Mouse (Mus musculus): ENCODE data around the gene Gm26727. TPM values are rescaled to one million over a fixed set of nuclear protein-coding genes. Genes with fewer than 3 reads are reported as not detected.
"Not testable (repeated sequence)": the region's sequence is repeated elsewhere in the genome, so short reads cannot be mapped to it uniquely, and the experiment has no call there.

Gene Gm26727
- not detected for polyA plus RNA-seq (2021)

DNA sequence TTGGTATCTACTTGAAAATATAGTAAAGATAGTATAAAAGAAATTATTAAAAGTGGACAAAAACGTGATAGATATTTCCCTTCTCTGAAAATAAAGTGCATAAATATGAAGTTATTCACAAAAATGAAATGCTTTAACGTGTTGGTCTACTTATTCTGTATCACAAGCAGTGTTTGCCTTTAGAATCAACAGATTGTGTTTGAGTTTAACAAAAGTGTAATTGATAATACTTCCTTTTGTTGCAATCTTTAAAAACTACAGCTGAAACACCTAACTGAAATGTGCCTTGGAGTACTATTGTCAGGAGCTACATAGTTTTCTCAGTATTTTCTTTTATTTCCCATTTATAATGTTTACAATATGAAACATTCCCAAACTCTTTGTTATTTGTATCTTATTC lies at the start of gene Gm26727:
Gene Gm26727 (minus strand): TSS at position 101 of the 400 bp plus-strand sequence.
- no peak for TF ChIP-seq CTCF (IDR thresholded peaks at IDR 0.05)
- ChIA-PET CTCF (interaction anchor here (2.5 kb wide), 1 partner anchor 14 kb away, joined by 7 read pairs; no protein-coding TSS in a partner anchor), POLR2A (no interaction called here)
- no peak for ATAC-seq
- H3K27me3 ChIP-seq, result peaks cover 4% of the 10 kb centered on the region
- in situ Hi-C loops (cut with MboI; ENCODE audit: low pct_unique_long_range_greater_than_20kb), result no loop called here
- no peak for DNase-seq (ENCODE audit: low read depth, low spot score)

- no peak for TF ChIP-seq CTCF (IDR thresholded peaks at IDR 0.05)
- ChIA-PET CTCF (no interaction called here), POLR2A (no interaction called here)
- in situ Hi-C loops (cut with MboI; ENCODE audit: low pct_unique_long_range_greater_than_20kb), result no loop called here
- ATAC-seq (no peak), DNase-seq (ENCODE audit: low read depth, low spot score) (no peak)
- H3K27me3 ChIP-seq, result peaks cover 50% of the 10 kb centered on the region
Measured at GRCm38 (mm10) chr2:67481051-67481450, 48.1 kb upstream of the Gm26727 start.

- H3K27me3 ChIP-seq, result peaks cover 44% of the 10 kb centered on the region
- ATAC-seq (peak; percentile 60), DNase-seq (ENCODE audit: low read depth, low spot score) (peak; percentile 4)
- ChIA-PET CTCF (interaction anchor here (1.1 to 2.4 kb wide), 3 partner anchors 9 to 515 kb away, joined by 4 to 10 read pairs (median 5); partner anchors contain the start of gene Xirp2), POLR2A (no interaction called here)
- in situ Hi-C loops (cut with MboI; ENCODE audit: low pct_unique_long_range_greater_than_20kb), result loop anchor here (5.0 kb wide), 1 partner anchor 510 kb away; no protein-coding TSS in a partner anchor
- TF ChIP-seq CTCF (IDR thresholded peaks at IDR 0.05), result peak; percentile 61
Measured at GRCm38 (mm10) chr2:67477753-67478152, 44.8 kb upstream of the Gm26727 start.

DNA sequence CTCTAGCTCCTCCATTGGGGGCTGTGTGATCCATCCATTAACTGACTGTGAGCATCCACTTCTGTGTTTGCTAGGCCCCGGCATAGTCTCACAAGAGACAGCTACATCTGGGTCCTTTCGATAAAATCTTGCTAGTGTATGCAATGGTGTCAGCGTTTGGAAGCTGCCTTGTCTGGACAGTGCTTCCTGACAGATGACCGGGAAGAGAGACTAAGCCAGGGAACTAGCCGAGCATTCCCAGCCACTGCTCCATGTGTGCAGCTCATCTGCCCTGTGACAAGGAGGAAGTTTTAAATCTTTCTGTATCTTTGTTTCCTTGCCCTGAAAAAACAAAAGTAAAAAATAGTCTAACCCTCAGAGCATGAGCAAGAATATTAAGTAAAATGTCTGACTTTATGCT lies 37.0 kb upstream of the Gm26727 start:
- DNase-seq (ENCODE audit: low read depth, low spot score); POLR2A ChIA-PET; in situ Hi-C loops (cut with MboI; ENCODE audit: low pct_unique_long_range_greater_than_20kb); CTCF ChIA-PET; ATAC-seq: not testable (repeated sequence)
- H3K27me3 ChIP-seq, result peaks cover 25% of the 10 kb centered on the region

DNA sequence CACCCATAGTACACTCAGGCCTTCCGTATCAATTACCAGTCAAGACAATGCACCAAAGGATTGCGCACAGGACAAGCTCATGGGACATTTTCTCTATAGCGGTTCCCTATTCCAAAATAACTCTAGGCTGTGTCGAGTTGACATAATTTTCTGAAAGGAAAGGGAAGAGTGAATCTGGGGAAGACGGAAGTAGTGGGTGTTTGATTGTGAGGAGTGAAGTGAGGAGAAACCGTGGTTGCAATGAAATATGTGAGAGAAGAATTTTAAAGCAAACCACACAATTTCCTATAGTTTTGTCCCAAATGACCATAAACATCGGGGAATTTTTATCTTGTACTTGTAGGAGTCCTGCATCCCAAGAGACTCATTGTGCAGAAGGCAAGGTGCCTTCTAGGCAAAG lies 34.1 kb upstream of the Gm26727 start:
- POLR2A ChIA-PET, result no interaction called here
- CTCF ChIA-PET, result no interaction called here
- in situ Hi-C loops (cut with MboI; ENCODE audit: low pct_unique_long_range_greater_than_20kb), result no loop called here

GRCm38 (mm10) chr2:67460857-67461256 lies 27.9 kb upstream of the Gm26727 start:
- TF ChIP-seq CTCF (IDR thresholded peaks at IDR 0.05), result no peak
- in situ Hi-C loops (cut with MboI; ENCODE audit: low pct_unique_long_range_greater_than_20kb), result no loop called here
- DNase-seq (ENCODE audit: low read depth, low spot score) (no peak), ATAC-seq (no peak)
- ChIA-PET CTCF (no interaction called here), POLR2A (no interaction called here)
- peaks cover 30% of the 10 kb centered on the region for H3K27me3 ChIP-seq

More for the DNA sequence above, 34.1 kb upstream of the Gm26727 start:
- ATAC-seq, result no peak
- no peak for DNase-seq (ENCODE audit: low read depth, low spot score)
- no peak for TF ChIP-seq CTCF (IDR thresholded peaks at IDR 0.05)
- peaks cover 33% of the 10 kb centered on the region for H3K27me3 ChIP-seq

GRCm38 (mm10) chr2:67447206-67447605 lies 14.2 kb upstream of the Gm26727 start:
- ChIA-PET POLR2A (no interaction called here), CTCF (interaction anchor here (1.8 kb wide), 1 partner anchor 15 kb away, joined by 7 read pairs; the partner anchor contains the start of gene Gm26727)
- no peak for TF ChIP-seq CTCF (IDR thresholded peaks at IDR 0.05)
- H3K27me3 ChIP-seq, result peaks cover 24% of the 10 kb centered on the region
- no peak for DNase-seq (ENCODE audit: low read depth, low spot score)
- in situ Hi-C loops (cut with MboI; ENCODE audit: low pct_unique_long_range_greater_than_20kb), result no loop called here
- no peak for ATAC-seq

GRCm38 (mm10) chr2:67446772-67447171 lies 13.8 kb upstream of the Gm26727 start:
- in situ Hi-C loops (cut with MboI; ENCODE audit: low pct_unique_long_range_greater_than_20kb), result no loop called here
- ChIA-PET CTCF (interaction anchor here (1.8 kb wide), 1 partner anchor 14 kb away, joined by 7 read pairs; the partner anchor contains the start of gene Gm26727), POLR2A (no interaction called here)
- TF ChIP-seq CTCF (IDR thresholded peaks at IDR 0.05), result no peak
- no peak for ATAC-seq
- DNase-seq (ENCODE audit: low read depth, low spot score), result no peak
- peaks cover 19% of the 10 kb centered on the region for H3K27me3 ChIP-seq

- TF ChIP-seq CTCF (IDR thresholded peaks at IDR 0.05), result no peak
- CTCF ChIA-PET, result interaction anchor here (2.0 kb wide), 1 partner anchor 32 kb away, joined by 4 read pairs; no protein-coding TSS in a partner anchor
- ATAC-seq (no peak), DNase-seq (ENCODE audit: low read depth, low spot score) (no peak)
- POLR2A ChIA-PET, result no interaction called here
- in situ Hi-C loops (cut with MboI; ENCODE audit: low pct_unique_long_range_greater_than_20kb), result no loop called here
- peaks cover 18% of the 10 kb centered on the region for H3K27me3 ChIP-seq
Measured at GRCm38 (mm10) chr2:67445780-67446179, 12.8 kb upstream of the Gm26727 start, which contains the start of gene Xirp2. Xirp2 (plus strand) TSS chr2:67446002.

- no peak for TF ChIP-seq CTCF (IDR thresholded peaks at IDR 0.05)
- ATAC-seq (no peak), DNase-seq (ENCODE audit: low read depth, low spot score) (no peak)
- ChIA-PET POLR2A (no interaction called here), CTCF (no interaction called here)
- peaks cover 13% of the 10 kb centered on the region for H3K27me3 ChIP-seq
- in situ Hi-C loops (cut with MboI; ENCODE audit: low pct_unique_long_range_greater_than_20kb), result no loop called here
Measured at GRCm38 (mm10) chr2:67438309-67438708, 5.3 kb upstream of the Gm26727 start.

DNA sequence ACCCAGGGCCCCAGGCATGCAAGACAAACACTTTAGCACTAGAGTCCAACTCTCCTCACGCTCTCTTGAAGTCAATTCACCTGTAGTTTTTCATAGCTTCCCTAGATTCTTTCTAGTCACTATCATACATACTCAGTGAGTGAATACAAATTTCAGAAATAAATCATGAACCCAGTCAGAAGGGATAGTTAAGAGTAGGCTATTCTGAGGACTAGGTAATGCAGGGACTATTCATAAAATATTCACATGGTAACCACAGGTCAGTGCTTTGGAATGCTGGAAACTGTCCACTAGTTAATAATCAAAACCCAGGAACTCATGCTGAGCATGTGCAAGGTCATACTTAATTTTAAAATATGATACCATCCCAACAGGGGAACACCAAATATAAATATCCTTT lies 10.2 kb downstream of the Gm26727 start:
- ChIA-PET POLR2A (no interaction called here), CTCF (no interaction called here)
- no peak for TF ChIP-seq CTCF (IDR thresholded peaks at IDR 0.05)
- no peaks in the 10 kb centered on the region for H3K27me3 ChIP-seq
- ATAC-seq (peak; percentile 91), DNase-seq (ENCODE audit: low read depth, low spot score) (peak; percentile 19)
- in situ Hi-C loops (cut with MboI; ENCODE audit: low pct_unique_long_range_greater_than_20kb), result no loop called here

GRCm38 (mm10) chr2:67420853-67421252 lies 12.1 kb downstream of the Gm26727 start:
- in situ Hi-C loops (cut with MboI; ENCODE audit: low pct_unique_long_range_greater_than_20kb), result no loop called here
- POLR2A ChIA-PET, result no interaction called here
- ATAC-seq, result no peak
- H3K27me3 ChIP-seq, result no peaks in the 10 kb centered on the region
- no peak for TF ChIP-seq CTCF (IDR thresholded peaks at IDR 0.05)
- no peak for DNase-seq (ENCODE audit: low read depth, low spot score)
- CTCF ChIA-PET, result no interaction called here

- POLR2A ChIA-PET; ATAC-seq; H3K27me3 ChIP-seq; DNase-seq (ENCODE audit: low read depth, low spot score); CTCF ChIA-PET; in situ Hi-C loops (cut with MboI; ENCODE audit: low pct_unique_long_range_greater_than_20kb): not testable (repeated sequence)
Measured at GRCm38 (mm10) chr2:67413425-67413824, 19.6 kb downstream of the Gm26727 start, which contains the start of gene Gm21830. Gm21830 (plus strand) TSS chr2:67413725.
